Mouse (Mus musculus) limb, embryonic 14.5 days (tissue): ENCODE measurements at regions not wholly inside any gene's neighbourhood (a gene's known extent, or its start where the extent isn't known, plus 50 kb on each side); places are given as distances from the start of the nearest gene placed in this dataset.
A peak's percentile ranks its signal among the peaks of the same experiment; 100 is the strongest.

Experiments used
- ATAC-seq: fragments of 200-750 bp; cut with Nextera tagmentation; 2 replicates; pipeline ENCODE4 v1.8.0; 2017; ENCODE audit warnings: low read depth, moderate number of reproducible peaks, moderate TSS enrichment; ENCODE audit not compliant: low FRiP score
- DNase-seq: peaks from one replicate; pipeline ENCODE4 v3.0.0-alpha.2; 2015; ENCODE audit warnings: low spot score
- H3K27ac ChIP-seq: fragments of 300-500 bp; sonication (generic); replicated peaks from 2 replicates; pipeline ENCODE4 v1.5.1; 2014; ENCODE audit warnings: low read depth, mild to moderate bottlenecking, low read length, moderate library complexity, mixed read lengths
- H3K27me3 ChIP-seq: fragments of 300-500 bp; sonication (generic); 2 replicates; pipeline ENCODE4 v1.6.1; 2014; ENCODE audit warnings: low read length, mixed read lengths; ENCODE audit not compliant: control insufficient read depth, insufficient read depth
- H3K36me3 ChIP-seq: fragments of 300-500 bp; sonication (generic); 2 replicates; pipeline ENCODE4 v1.6.1; 2014; ENCODE audit warnings: mild to moderate bottlenecking, low read length, moderate library complexity, mixed read lengths; ENCODE audit not compliant: control insufficient read depth, insufficient read depth
- H3K4me1 ChIP-seq: fragments of 300-500 bp; sonication (generic); 2 replicates; pipeline ENCODE4 v1.6.1; 2014; ENCODE audit warnings: antibody characterized with exemption, low read length, mixed read lengths; ENCODE audit not compliant: control insufficient read depth, insufficient read depth
- H3K4me2 ChIP-seq: fragments of 300-500 bp; sonication (generic); replicated peaks from 2 replicates; pipeline ENCODE4 v1.6.1; 2014; ENCODE audit warnings: low read depth, mild to moderate bottlenecking, low read length, moderate library complexity; ENCODE audit not compliant: severe bottlenecking
- H3K4me3 ChIP-seq: fragments of 300-500 bp; sonication (generic); replicated peaks from 2 replicates; pipeline ENCODE4 v1.5.1; 2014; ENCODE audit warnings: low read length
- H3K9ac ChIP-seq: fragments of 300-500 bp; sonication (generic); 2 replicates; pipeline ENCODE4 v1.6.1; 2014; ENCODE audit warnings: mild to moderate bottlenecking, low read depth, low read length, moderate library complexity; ENCODE audit not compliant: severe bottlenecking
- H3K9me3 ChIP-seq: fragments of 300-500 bp; sonication (generic); 2 replicates; pipeline ENCODE4 v1.6.1; 2016; ENCODE audit warnings: low read length; ENCODE audit not compliant: control insufficient read depth
- POLR2A ChIP-seq: fragments of 200-500 bp; IDR thresholded peaks from 2 replicates; pipeline ENCODE4 v1.8.0; 2012; ENCODE audit warnings: inconsistent platforms, mild to moderate bottlenecking, moderate library complexity, borderline replicate concordance; ENCODE audit not compliant: insufficient read depth, insufficient read length; ENCODE audit errors: extremely low read depth
- WGBS: fragments of 180-500 bp; shearing (Covaris S2); extraction: QIAGEN DNeasy Blood & Tissue Kit; methylation state at CpG from one replicate; pipeline ENCODE4 v1.1.7; 2014; 5-methylcytosine and 5-hydroxymethylcytosine counted together

DNA sequence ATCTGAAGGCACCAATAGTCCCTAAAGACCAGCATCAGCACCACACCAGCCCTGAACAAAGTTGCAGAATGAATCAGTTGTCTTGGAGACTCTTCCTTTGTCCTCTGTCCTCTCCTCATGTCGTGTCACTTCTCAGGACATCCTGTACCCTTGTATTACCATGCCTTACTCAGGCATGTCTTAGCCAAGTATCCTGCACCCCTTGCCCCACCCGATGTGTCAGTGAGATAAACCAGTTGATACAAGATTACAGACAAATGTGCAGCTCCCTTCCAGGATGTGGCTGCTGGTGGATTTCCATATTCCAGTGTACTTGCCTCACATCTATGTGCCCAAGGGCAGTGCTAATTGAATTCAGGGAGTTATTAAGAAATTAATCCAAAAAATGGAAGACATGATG, 151.8 kb downstream of the Tbc1d30 start:
- H3K36me3 ChIP-seq = no peaks in the 10 kb centered on the region
- H3K4me1 ChIP-seq = no peaks in the 10 kb centered on the region
- TF ChIP-seq POLR2A = no peak
- H3K4me3 ChIP-seq = no peak overlapping the region
- no peak overlapping the region for H3K27ac ChIP-seq
- no peak overlapping the region for H3K9ac ChIP-seq
- ATAC-seq (no peak), DNase-seq (no peak)
- H3K4me2 ChIP-seq = no peak overlapping the region
- no peaks in the 10 kb centered on the region for H3K27me3 ChIP-seq
- no peaks in the 10 kb centered on the region for H3K9me3 ChIP-seq
- 76% methylated on average over 2 of the region's 2 CpGs for WGBS

DNA sequence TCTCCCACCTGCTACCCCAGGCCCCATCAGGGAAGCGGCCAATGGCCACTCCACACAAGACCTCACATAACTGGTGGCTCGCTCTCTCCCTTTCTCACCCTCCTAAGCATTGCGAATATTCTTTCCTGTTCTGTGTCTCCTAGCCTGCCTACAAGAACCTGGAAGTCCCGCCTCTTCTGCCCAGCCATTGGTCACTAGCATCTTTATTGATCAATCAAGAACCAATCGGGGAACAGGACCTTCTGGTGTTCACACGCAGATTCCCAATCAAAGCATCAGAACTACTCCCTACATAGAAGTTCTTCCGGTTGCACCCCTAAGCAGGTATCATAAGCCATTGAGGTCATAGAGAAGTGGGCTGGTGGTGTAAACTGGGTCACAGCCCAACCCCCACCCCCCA, 148.5 kb downstream of the Tbc1d30 start:
- no peak overlapping the region for H3K27ac ChIP-seq
- H3K4me1 ChIP-seq = peaks cover 15% of the 10 kb centered on the region
- H3K9ac ChIP-seq = no peak overlapping the region
- TF ChIP-seq POLR2A = no peak
- WGBS = 90% methylated on average over 7 of the region's 7 CpGs
- no peaks in the 10 kb centered on the region for H3K36me3 ChIP-seq
- DNase-seq (no peak), ATAC-seq (no peak)
- no peak overlapping the region for H3K4me3 ChIP-seq
- no peak overlapping the region for H3K4me2 ChIP-seq
- H3K27me3 ChIP-seq = no peaks in the 10 kb centered on the region
- no peaks in the 10 kb centered on the region for H3K9me3 ChIP-seq

DNA sequence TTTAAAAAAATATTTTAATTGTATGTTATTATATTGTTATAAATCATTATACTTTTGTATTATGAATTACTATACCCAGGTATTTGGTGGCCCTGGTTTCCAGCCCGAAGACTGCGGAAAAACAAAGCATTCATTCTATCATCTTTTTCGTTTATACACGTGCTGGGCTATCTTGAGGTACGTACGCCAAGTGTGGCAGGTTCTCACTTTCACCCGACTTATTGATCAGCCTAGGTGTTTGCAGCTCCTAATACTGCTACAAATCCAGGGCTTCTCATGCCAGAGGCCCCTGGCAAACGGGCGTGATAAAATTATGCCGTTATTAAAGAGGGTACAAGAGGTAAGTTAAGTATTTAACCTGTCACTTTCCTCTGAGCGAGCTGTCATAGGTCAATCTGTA, 145.5 kb downstream of the Tbc1d30 start:
- H3K27ac ChIP-seq = peak overlapping the region; percentile 72
- DNase-seq (no peak), ATAC-seq (no peak)
- no peak overlapping the region for H3K9ac ChIP-seq
- H3K4me1 ChIP-seq = peaks cover 15% of the 10 kb centered on the region
- H3K27me3 ChIP-seq = no peaks in the 10 kb centered on the region
- TF ChIP-seq POLR2A = no peak
- no peaks in the 10 kb centered on the region for H3K36me3 ChIP-seq
- H3K4me3 ChIP-seq = no peak overlapping the region
- H3K4me2 ChIP-seq = no peak overlapping the region
- 70% methylated on average over 11 of the region's 11 CpGs for WGBS
- no peaks in the 10 kb centered on the region for H3K9me3 ChIP-seq

DNA sequence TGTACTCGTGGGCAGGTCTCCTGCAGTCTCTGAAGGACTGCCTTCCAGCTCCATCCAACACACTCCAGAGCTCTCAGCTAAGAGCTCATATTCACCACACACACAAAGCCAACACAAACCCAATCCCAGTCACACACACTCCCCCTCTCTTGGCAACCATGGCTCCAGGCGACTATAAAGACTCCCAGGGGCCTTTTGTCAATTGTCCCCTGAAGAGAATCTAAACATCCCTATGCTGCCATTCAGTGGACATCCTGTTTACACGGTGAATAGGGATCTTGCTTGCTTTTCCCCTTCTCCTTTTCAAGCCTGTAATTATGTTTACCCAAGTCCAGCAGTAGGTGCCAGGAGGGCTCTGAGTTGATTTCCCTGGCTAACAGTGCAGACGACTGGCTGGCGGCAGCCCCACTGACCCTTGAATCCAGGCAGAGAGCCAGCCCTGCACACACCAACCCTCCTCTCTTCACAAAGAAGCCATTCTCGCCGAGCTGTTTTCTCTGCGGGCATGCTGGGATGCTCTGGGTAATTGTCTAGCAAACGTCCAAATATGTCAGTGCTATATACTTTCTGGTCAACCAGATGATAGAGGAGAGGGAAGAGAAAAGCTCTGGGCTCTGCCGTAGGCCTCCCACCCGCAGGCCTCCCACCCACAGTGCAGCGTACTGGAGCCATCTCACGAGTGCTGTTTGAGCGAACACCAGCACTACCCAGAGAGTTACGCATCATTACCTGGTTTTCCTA, 144.9 kb downstream of the Tbc1d30 start:
- no peak overlapping the region for H3K9ac ChIP-seq
- H3K27ac ChIP-seq = peak overlapping the region; percentile 72
- no peaks in the 10 kb centered on the region for H3K9me3 ChIP-seq
- H3K27me3 ChIP-seq = no peaks in the 10 kb centered on the region
- H3K4me1 ChIP-seq = peaks cover 15% of the 10 kb centered on the region
- H3K36me3 ChIP-seq = no peaks in the 10 kb centered on the region
- H3K4me2 ChIP-seq = peak overlapping the region; percentile 10; the same call in 1 of the 2 replicates
- H3K4me3 ChIP-seq = no peak overlapping the region
- ATAC-seq = peak; percentile 79
- WGBS = 22% methylated on average over 15 of the region's 15 CpGs
- DNase-seq = peak; percentile 57
- no peak for TF ChIP-seq POLR2A

DNA sequence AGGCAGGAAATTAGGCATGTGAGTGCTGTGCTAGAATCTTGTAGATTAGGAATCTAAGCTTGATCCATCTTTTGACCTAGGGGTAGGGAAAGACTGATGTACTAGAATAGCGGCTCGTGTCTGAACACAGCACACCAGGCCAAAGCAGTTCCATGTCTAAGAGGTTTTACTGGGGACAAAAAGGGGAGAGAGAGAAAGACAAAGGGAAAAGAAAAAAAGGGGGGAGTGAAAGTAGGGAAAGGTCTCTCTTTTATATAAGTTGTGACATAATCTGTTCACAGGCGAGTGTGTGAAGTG, 144.4 kb downstream of the Tbc1d30 start:
- ATAC-seq (no peak), DNase-seq (no peak)
- no peaks in the 10 kb centered on the region for H3K27me3 ChIP-seq
- peaks cover 15% of the 10 kb centered on the region for H3K4me1 ChIP-seq
- TF ChIP-seq POLR2A = no peak
- H3K4me3 ChIP-seq = no peak overlapping the region
- peak overlapping the region; percentile 72; the same call in 1 of the 2 replicates for H3K27ac ChIP-seq
- H3K9ac ChIP-seq = no peak overlapping the region
- H3K36me3 ChIP-seq = no peaks in the 10 kb centered on the region
- WGBS = 82% methylated on average over 3 of the region's 3 CpGs
- H3K4me2 ChIP-seq = no peak overlapping the region
- no peaks in the 10 kb centered on the region for H3K9me3 ChIP-seq
